In the genomic region with DNA sequence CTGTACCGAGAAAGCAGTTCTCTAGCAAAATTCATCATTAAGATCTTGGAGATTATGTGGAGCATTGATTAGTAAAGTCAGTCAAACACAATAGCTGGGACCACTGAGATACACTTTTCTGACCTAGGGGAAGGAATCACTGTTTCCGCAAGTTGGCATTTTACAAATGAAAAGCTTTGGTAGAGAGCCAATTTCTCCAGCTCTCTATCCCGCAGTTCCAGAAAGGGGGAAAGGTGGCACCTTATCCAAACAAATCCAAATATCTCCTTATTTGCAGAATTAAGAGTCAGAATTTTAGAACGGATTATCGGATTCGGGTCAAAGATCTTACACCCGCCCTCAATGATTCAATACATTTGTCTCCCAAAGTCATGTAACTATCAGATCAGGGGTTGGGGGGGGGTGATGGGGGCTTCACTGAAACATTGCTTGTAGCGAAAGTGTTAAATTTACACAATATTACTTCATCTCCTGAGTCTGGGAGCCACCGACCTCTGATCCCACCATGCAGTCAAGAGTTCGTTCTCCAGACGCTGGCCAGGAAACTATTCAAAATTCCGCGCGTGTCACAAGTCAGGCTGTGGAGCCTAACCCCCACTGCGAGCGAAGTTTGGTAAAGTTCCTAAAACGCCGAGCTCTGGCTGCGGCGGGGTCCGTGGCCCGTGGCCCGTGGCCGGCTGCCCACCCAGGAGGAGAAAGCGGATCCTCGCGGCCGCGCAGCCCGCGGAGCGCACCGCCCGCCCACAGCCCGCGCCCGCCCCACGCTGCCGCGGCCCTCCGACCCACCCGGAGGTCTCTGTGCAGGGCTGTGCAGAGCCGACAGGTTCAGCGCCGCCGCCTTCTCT, we compare ENCODE assay signal across 8 mouse cellular contexts. TPM values are rescaled to one million over a fixed set of nuclear protein-coding genes. Genes with fewer than 3 reads are reported as not detected.
DNase-seq lines count a peak whose midpoint lies in the region; ATAC-seq lines count a peak whose summit lies in the region.

No protein-coding gene starts in this region.

- no peaks in the 10 kb centered on the region for H3K36me3 ChIP-seq in heart, embryonic 13.5 days
- H3K36me3 ChIP-seq in hindbrain, embryonic 11.5 days (ENCODE audit: control insufficient read depth, insufficient read depth, low read length): no peaks in the 10 kb centered on the region
- no peaks in the 10 kb centered on the region for H3K36me3 ChIP-seq in megakaryocyte, embryonic 14.5 days (replicated peaks; ENCODE audit: low read length)

- intact Hi-C loops in heart, postnatal 14 days (cut with DNase I): no loop called here

- peaks cover 17% of the 10 kb centered on the region for H3K4me1 ChIP-seq in heart, embryonic 13.5 days
- no peaks in the 10 kb centered on the region for H3K4me1 ChIP-seq in hindbrain, embryonic 11.5 days (replicated peaks; ENCODE audit: control insufficient read depth, insufficient read depth, low read length)
- peaks cover 35% of the 10 kb centered on the region for H3K4me1 ChIP-seq in megakaryocyte, embryonic 14.5 days

- H3K4me2 ChIP-seq in heart, embryonic 13.5 days: peak overlapping the region; percentile 94
- H3K4me2 ChIP-seq in hindbrain, embryonic 11.5 days (replicated peaks; ENCODE audit: low read depth, low read length): peak overlapping the region; percentile 93

- H3K27ac ChIP-seq in heart, embryonic 13.5 days (replicated peaks): no peak overlapping the region
- no peak overlapping the region for H3K27ac ChIP-seq in hindbrain, embryonic 11.5 days (ENCODE audit: low read depth, low read length)

- H3K9me3 ChIP-seq in heart, embryonic 13.5 days: no peaks in the 10 kb centered on the region
- H3K9me3 ChIP-seq in hindbrain, embryonic 11.5 days (ENCODE audit: control insufficient read depth, low read length): no peaks in the 10 kb centered on the region
- no peaks in the 10 kb centered on the region for H3K9me3 ChIP-seq in megakaryocyte, embryonic 14.5 days

- H3K27me3 ChIP-seq in heart, embryonic 13.5 days (replicated peaks): peaks cover 14% of the 10 kb centered on the region; the same call in 1 of the 2 replicates
- peaks cover 10% of the 10 kb centered on the region for H3K27me3 ChIP-seq in hindbrain, embryonic 11.5 days (ENCODE audit: control insufficient read depth, insufficient read depth, low read length)
- H3K27me3 ChIP-seq in megakaryocyte, embryonic 14.5 days (replicated peaks): peaks cover 8% of the 10 kb centered on the region

- no peak for DNase-seq in heart, postnatal 14 days
- DNase-seq in R1 (ENCODE audit: low read depth, low spot score): peak; percentile 48
- DNase-seq in hindbrain, embryonic 11.5 days (ENCODE audit: low spot score): peak; percentile 19
- no peak for DNase-seq in cerebellum, adult 11-12 months
- no peak for DNase-seq in cerebellum, postnatal 4 days (ENCODE audit: low spot score in 2 of 2)
- no peak for DNase-seq in testis, postnatal 14 days (ENCODE audit: low spot score)

- no peak for ATAC-seq in heart, embryonic 13.5 days (ENCODE audit: extremely low read depth, insufficient number of reproducible peaks, low FRiP score, low TSS enrichment)
- ATAC-seq in hindbrain, embryonic 11.5 days (ENCODE audit: low FRiP score): peak; percentile 54

- H3K9ac ChIP-seq in heart, embryonic 13.5 days: peak overlapping the region; percentile 86
- peak overlapping the region; percentile 42 for H3K9ac ChIP-seq in hindbrain, embryonic 11.5 days (ENCODE audit: low read depth, low read length)

- peak overlapping the region; percentile 76 for H3K4me3 ChIP-seq in heart, embryonic 13.5 days
- H3K4me3 ChIP-seq in hindbrain, embryonic 11.5 days (ENCODE audit: low read depth, low read length): peak overlapping the region; percentile 53
- peak overlapping the region; percentile 94 for H3K4me3 ChIP-seq in megakaryocyte, embryonic 14.5 days (replicated peaks)

- WGBS in heart, embryonic 13.5 days: 6% methylated on average over 44 of the region's 46 CpGs
- 7% methylated on average over 38 of the region's 46 CpGs for WGBS in hindbrain, embryonic 11.5 days

RNA-seq across cellular contexts. Expression of a gene that starts 0.6 kb away (rescaled TPM):
- 3.3 and 4.6 TPM in 2 replicates for polyA plus RNA-seq in heart, embryonic 13.5 days (2015; fragmentation: Nextera tagmentation; extraction: Ambion mirVana)
- total RNA-seq in heart, postnatal 14 days (2021): 1 to 10 TPM; 1.4 to 1.6 TPM
- 2.4 TPM in 2 replicates for polyA plus RNA-seq in hindbrain, embryonic 11.5 days (2014; fragmentation: Nextera tagmentation; extraction: Ambion mirVana)
- polyA plus RNA-seq in megakaryocyte, embryonic 14.5 days (2012; ENCODE audit: insufficient read depth, low replicate concordance): 1.7 and 1.9 TPM in 2 replicates

RNA-seq across cellular contexts. Expression of a gene that starts 25.9 kb away (rescaled TPM):
- polyA plus RNA-seq in heart, embryonic 13.5 days (2015; fragmentation: Nextera tagmentation; extraction: Ambion mirVana): not detected in 2 replicates
- total RNA-seq in heart, postnatal 14 days (2021): not detected
- not detected in 2 replicates for polyA plus RNA-seq in hindbrain, embryonic 11.5 days (2014; fragmentation: Nextera tagmentation; extraction: Ambion mirVana)
- polyA plus RNA-seq in megakaryocyte, embryonic 14.5 days (2012; ENCODE audit: insufficient read depth, low replicate concordance): 0.20 TPM in 1 of 2 replicates, not detected in the other

RNA-seq across cellular contexts. Expression of a gene that starts 30.1 kb away (rescaled TPM):
- 25.6 and 32.2 TPM in 2 replicates for polyA plus RNA-seq in heart, embryonic 13.5 days (2015; fragmentation: Nextera tagmentation; extraction: Ambion mirVana)
- total RNA-seq in heart, postnatal 14 days (2021): 1 to 10 TPM; 5.7 to 6.2 TPM
- 68.5 and 69.5 TPM in 2 replicates for polyA plus RNA-seq in hindbrain, embryonic 11.5 days (2014; fragmentation: Nextera tagmentation; extraction: Ambion mirVana)
- 43.5 and 88.1 TPM in 2 replicates for polyA plus RNA-seq in megakaryocyte, embryonic 14.5 days (2012; ENCODE audit: insufficient read depth, low replicate concordance)

Comparison
In these comparisons a context has a peak if more than half of its experiments do, and no peak if none do; other contexts are left out.
1. DNase-seq: peak in R1 (single experiment) and hindbrain, embryonic 11.5 days (single experiment); none in heart, postnatal 14 days (0 of 2), cerebellum, adult 11-12 months (single experiment), cerebellum, postnatal 4 days (0 of 2) and testis, postnatal 14 days (single experiment).
2. Peak in every context shown above with its lines, with median percentiles within 50 percentile points of each other: H3K4me3 ChIP-seq.